Mouse (Mus musculus) lung, adult 2 months (tissue): Measurements from ENCODE around the gene Dctn2.

Experiments used
- CTCF ChIP-seq: fragments of 200-500 bp; IDR thresholded peaks from 2 replicates; pipeline ENCODE4 v1.5.1; 2011; ENCODE audit warnings: mild to moderate bottlenecking, low read length, control low read depth; ENCODE audit not compliant: insufficient read depth
- POLR2A ChIP-seq: fragments of 200-500 bp; IDR thresholded peaks from 2 replicates; pipeline ENCODE4 v1.6.1; 2011; ENCODE audit warnings: low read depth, mild to moderate bottlenecking, control low read depth, low read length, borderline replicate concordance; ENCODE audit errors: extremely low read depth

- TF ChIP-seq POLR2A (no peak), CTCF (no peak)
Observed at GRCm38 (mm10) chr10:127294895-127295510, 28.8 kb downstream of the Dctn2 start.
